Comparison of ENCODE assay signal across 8 mouse cellular contexts in genomic region chr4:103146339-103146738, GRCm38 (mm10). TPM values are rescaled to one million over a fixed set of nuclear protein-coding genes. Genes with fewer than 3 reads are reported as not detected.
DNase-seq lines count a peak whose midpoint lies in the region; ATAC-seq lines count a peak whose summit lies in the region.

No protein-coding gene starts in this region.

- no peaks in the 10 kb centered on the region for H3K4me1 ChIP-seq in intestine, embryonic 14.5 days (replicated peaks; ENCODE audit: control insufficient read depth, insufficient read depth, low read length)
- no peaks in the 10 kb centered on the region for H3K4me1 ChIP-seq in intestine, embryonic 16.5 days (ENCODE audit: control insufficient read depth, insufficient read depth, low read length)
- no peaks in the 10 kb centered on the region for H3K4me1 ChIP-seq in forebrain, embryonic 12.5 days
- H3K4me1 ChIP-seq in midbrain, embryonic 13.5 days (replicated peaks) = no peaks in the 10 kb centered on the region

- peak; percentile 90 for DNase-seq in intestine, embryonic 14.5 days (ENCODE audit: low spot score)
- peak; percentile 39 for DNase-seq in c-Kit-positive CD71-positive TER-119-negative erythroid progenitor cells, embryonic 14.5 days (ENCODE audit: low read depth)
- DNase-seq in heart, postnatal 4 days = peak; percentile 87
- DNase-seq in left cerebral cortex, adult 8-10 months (ENCODE audit: low spot score in 2 of 2) = peak; percentile 59 to 79
- DNase-seq in spleen, postnatal 10 days (ENCODE audit: low spot score in 2 of 2) = peak; percentile 65 to 87

- H3K27ac ChIP-seq in intestine, embryonic 14.5 days (ENCODE audit: low read depth) = no peak overlapping the region
- no peak overlapping the region for H3K27ac ChIP-seq in intestine, embryonic 16.5 days (ENCODE audit: low read length)
- no peak overlapping the region for H3K27ac ChIP-seq in forebrain, embryonic 12.5 days
- H3K27ac ChIP-seq in midbrain, embryonic 13.5 days = no peak overlapping the region

- H3K4me2 ChIP-seq in intestine, embryonic 14.5 days (ENCODE audit: low read length) = no peak overlapping the region
- no peak overlapping the region for H3K4me2 ChIP-seq in intestine, embryonic 16.5 days (ENCODE audit: low read depth, low read length)
- no peak overlapping the region for H3K4me2 ChIP-seq in forebrain, embryonic 12.5 days
- no peak overlapping the region for H3K4me2 ChIP-seq in midbrain, embryonic 13.5 days (replicated peaks)

- H3K9ac ChIP-seq in intestine, embryonic 14.5 days (ENCODE audit: low read length) = no peak overlapping the region
- H3K9ac ChIP-seq in intestine, embryonic 16.5 days (ENCODE audit: low read depth, low read length) = no peak overlapping the region
- H3K9ac ChIP-seq in forebrain, embryonic 12.5 days = no peak overlapping the region
- no peak overlapping the region for H3K9ac ChIP-seq in midbrain, embryonic 13.5 days (replicated peaks)

- H3K36me3 ChIP-seq in intestine, embryonic 14.5 days (ENCODE audit: control insufficient read depth, insufficient read depth, low read length) = peaks cover 76% of the 10 kb centered on the region
- H3K36me3 ChIP-seq in intestine, embryonic 16.5 days (ENCODE audit: control insufficient read depth, insufficient read depth, low read length) = peaks cover 5% of the 10 kb centered on the region
- peaks cover 51% of the 10 kb centered on the region for H3K36me3 ChIP-seq in forebrain, embryonic 12.5 days (replicated peaks)
- H3K36me3 ChIP-seq in midbrain, embryonic 13.5 days = peaks cover 39% of the 10 kb centered on the region

- H3K4me3 ChIP-seq in intestine, embryonic 14.5 days (ENCODE audit: low read depth, low read length) = no peak overlapping the region
- H3K4me3 ChIP-seq in intestine, embryonic 16.5 days (ENCODE audit: low read length) = no peak overlapping the region
- no peak overlapping the region for H3K4me3 ChIP-seq in forebrain, embryonic 12.5 days (replicated peaks)
- no peak overlapping the region for H3K4me3 ChIP-seq in midbrain, embryonic 13.5 days (replicated peaks)

- no peaks in the 10 kb centered on the region for H3K9me3 ChIP-seq in intestine, embryonic 14.5 days (ENCODE audit: control insufficient read depth, low read length)
- no peaks in the 10 kb centered on the region for H3K9me3 ChIP-seq in intestine, embryonic 16.5 days (ENCODE audit: control insufficient read depth, low read length)
- no peaks in the 10 kb centered on the region for H3K9me3 ChIP-seq in forebrain, embryonic 12.5 days
- H3K9me3 ChIP-seq in midbrain, embryonic 13.5 days = no peaks in the 10 kb centered on the region

- H3K27me3 ChIP-seq in intestine, embryonic 14.5 days (replicated peaks; ENCODE audit: control insufficient read depth, insufficient read depth, low read length) = no peaks in the 10 kb centered on the region
- H3K27me3 ChIP-seq in intestine, embryonic 16.5 days (replicated peaks; ENCODE audit: control insufficient read depth, insufficient read depth, low read length) = no peaks in the 10 kb centered on the region
- H3K27me3 ChIP-seq in forebrain, embryonic 12.5 days = no peaks in the 10 kb centered on the region
- H3K27me3 ChIP-seq in midbrain, embryonic 13.5 days = no peaks in the 10 kb centered on the region

- no peak for ATAC-seq in intestine, embryonic 14.5 days (replicated peaks; ENCODE audit: low FRiP score, low TSS enrichment, low read depth)
- ATAC-seq in intestine, embryonic 16.5 days = no peak
- 0 out of 2 replicates have a peak, but pooled peaks have one; percentile 51 for ATAC-seq in forebrain, embryonic 12.5 days (ENCODE audit: low FRiP score)
- 0 out of 2 replicates have a peak, but pooled peaks have one; percentile 48 for ATAC-seq in midbrain, embryonic 13.5 days

- WGBS in intestine, embryonic 14.5 days = 43% methylated on average over 5 of the region's 5 CpGs
- WGBS in intestine, embryonic 16.5 days = 38% methylated on average over 5 of the region's 5 CpGs
- 33% methylated on average over 5 of the region's 5 CpGs for WGBS in forebrain, embryonic 12.5 days
- WGBS in midbrain, embryonic 13.5 days = 32% methylated on average over 5 of the region's 5 CpGs

RNA-seq across cellular contexts. Expression of gene Wdr78, which starts 32.0 kb away (rescaled TPM):
- 2.0 TPM in 2 replicates for polyA plus RNA-seq in intestine, embryonic 14.5 days (2014; fragmentation: Nextera tagmentation; extraction: Ambion mirVana)
- polyA plus RNA-seq in intestine, embryonic 16.5 days (2015; fragmentation: Nextera tagmentation; extraction: Ambion mirVana) = 1.2 and 1.7 TPM in 2 replicates
- polyA plus RNA-seq in forebrain, embryonic 12.5 days (2016; fragmentation: Nextera tagmentation; extraction: Ambion mirVana) = 5.6 and 5.8 TPM in 2 replicates
- total RNA-seq in heart, postnatal 4 days (2021) = 1 to 10 TPM; 1.1 to 1.5 TPM
- total RNA-seq in left cerebral cortex, adult 8-10 months (2022) = 10 to 100 TPM; 12.4 to 17.1 (median 14.5) TPM
- polyA plus RNA-seq in midbrain, embryonic 13.5 days (2015; fragmentation: Nextera tagmentation; extraction: Ambion mirVana) = 4.8 and 4.9 TPM in 2 replicates

RNA-seq across cellular contexts. Expression of gene Mier1, which starts 32.1 kb away (rescaled TPM):
- 39.9 and 40.3 TPM in 2 replicates for polyA plus RNA-seq in intestine, embryonic 14.5 days (2014; fragmentation: Nextera tagmentation; extraction: Ambion mirVana)
- polyA plus RNA-seq in intestine, embryonic 16.5 days (2015; fragmentation: Nextera tagmentation; extraction: Ambion mirVana) = 22.9 and 29.8 TPM in 2 replicates
- 41.6 and 43.3 TPM in 2 replicates for polyA plus RNA-seq in forebrain, embryonic 12.5 days (2016; fragmentation: Nextera tagmentation; extraction: Ambion mirVana)
- 10 to 100 TPM; 42.9 to 46.6 TPM for total RNA-seq in heart, postnatal 4 days (2021)
- 10 to 100 TPM; 41.5 to 53.8 (median 48.3) TPM for total RNA-seq in left cerebral cortex, adult 8-10 months (2022)
- 34.6 and 39.3 TPM in 2 replicates for polyA plus RNA-seq in midbrain, embryonic 13.5 days (2015; fragmentation: Nextera tagmentation; extraction: Ambion mirVana)

Comparison
In these comparisons a context has a peak if more than half of its experiments do, and no peak if none do; other contexts are left out.
1. ATAC-seq: peak in forebrain, embryonic 12.5 days (single experiment) and midbrain, embryonic 13.5 days (single experiment); none in intestine, embryonic 14.5 days (single experiment) and intestine, embryonic 16.5 days (single experiment).
2. DNase-seq: peak in every context shown above with its lines; median percentile 90 in intestine, embryonic 14.5 days; 87 in heart, postnatal 4 days; 76 in spleen, postnatal 10 days; 69 in left cerebral cortex, adult 8-10 months; 39 in c-Kit-positive CD71-positive TER-119-negative erythroid progenitor cells, embryonic 14.5 days.